Mouse (Mus musculus): ENCODE data around the gene Rnase2a. TPM values are rescaled to one million over a fixed set of nuclear protein-coding genes. Genes with fewer than 3 reads are reported as not detected.
"Not testable (repeated sequence)": the region's sequence is repeated elsewhere in the genome, so short reads cannot be mapped to it uniquely, and the experiment has no call there.

Rnase2a gene
- total RNA-seq (2021), result not detected

DNA sequence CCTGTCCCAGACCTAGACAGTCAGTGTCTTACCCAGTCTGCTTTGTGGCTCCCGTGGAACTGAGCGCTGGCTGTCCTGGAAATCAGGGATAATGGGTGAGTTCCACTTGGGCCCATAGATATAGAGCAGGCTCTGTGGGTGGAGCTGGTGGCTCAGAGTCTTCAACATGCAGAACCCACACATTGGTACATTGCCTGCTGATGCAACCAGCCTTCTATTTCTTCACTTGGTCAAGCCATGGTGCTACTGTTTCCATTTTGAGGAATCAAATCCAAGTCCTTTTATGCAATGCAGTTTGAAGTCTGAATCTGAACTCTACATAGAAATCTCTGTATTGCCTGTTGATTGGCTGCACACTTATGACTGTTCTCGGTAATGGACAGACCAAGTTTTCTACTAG lies at the start of gene Rnase2a:
TSS of gene Rnase2a (minus strand) at position 72 of the 400 bp plus-strand sequence.
- no peak for DNase-seq
- intact Hi-C loops (cut with DNase I), result no loop called here

DNA sequence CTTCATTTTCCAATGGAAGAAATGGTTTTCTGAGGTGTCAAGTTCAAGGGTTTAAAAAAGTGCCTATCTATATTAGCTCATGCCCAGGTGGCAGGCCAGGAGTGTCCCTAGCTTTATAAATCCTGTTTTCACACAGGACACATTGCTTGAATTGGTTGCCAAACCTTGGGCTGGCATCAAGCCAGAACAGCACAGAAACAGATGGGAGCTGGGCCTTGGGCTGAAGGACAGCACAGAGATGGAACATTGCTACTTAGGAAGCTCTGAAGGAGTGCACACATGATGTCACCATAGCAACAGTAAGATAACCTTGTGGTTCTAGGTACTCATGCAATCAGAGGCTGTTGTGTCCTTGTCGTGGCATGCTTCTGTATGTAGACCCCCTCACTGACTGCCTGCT lies 35.6 kb upstream of the Rnase2a start:
- intact Hi-C loops (cut with DNase I), result no loop called here
- peak; percentile 69 for DNase-seq

DNA sequence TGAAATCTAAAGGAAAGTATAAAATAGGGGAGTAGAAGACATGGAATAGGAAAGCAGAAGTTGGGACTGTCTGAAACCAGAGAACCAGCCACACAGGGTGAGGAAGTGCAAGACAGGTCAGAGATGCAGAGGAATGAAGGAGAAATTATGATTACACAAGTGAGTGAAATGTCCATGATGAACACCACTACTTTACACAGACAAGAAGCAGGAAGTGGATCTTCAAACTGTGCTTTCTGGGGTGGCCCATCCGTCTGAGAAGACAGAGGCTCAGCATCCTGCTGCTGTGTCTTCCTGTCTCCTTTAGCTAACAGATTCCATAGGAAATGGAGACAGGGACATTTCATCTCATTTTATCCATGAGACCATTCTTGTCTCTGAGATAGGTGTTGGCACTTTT lies 22.6 kb upstream of the Rnase2a start:
- DNase-seq; intact Hi-C loops (cut with DNase I): not testable (repeated sequence)

GRCm38 (mm10) chr14:51268677-51269076 lies 12.8 kb upstream of the Rnase2a start:
- intact Hi-C loops (cut with DNase I), result no loop called here
- DNase-seq, result no peak

DNA sequence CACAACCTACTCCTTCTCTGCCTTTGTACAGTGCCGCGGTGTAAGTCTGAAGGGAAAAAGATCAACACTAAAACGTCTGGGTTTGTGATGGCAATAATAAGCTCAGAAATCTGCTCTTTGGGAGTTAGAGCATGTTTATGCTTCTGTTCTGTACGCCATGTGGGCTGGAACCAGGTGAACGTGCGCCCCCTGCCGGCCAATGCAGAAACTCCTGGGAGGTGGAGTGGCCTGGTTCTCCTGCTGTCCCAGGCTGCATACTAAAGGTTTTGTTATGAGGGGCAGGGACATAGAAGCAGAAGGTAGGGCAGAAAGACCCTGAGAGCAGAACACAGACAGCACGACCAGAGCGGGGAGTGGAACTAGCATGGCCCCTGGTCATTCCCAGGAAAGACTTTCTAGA lies 10.2 kb upstream of the Rnase2a start:
- peak; percentile 77 for DNase-seq
- intact Hi-C loops (cut with DNase I), result loop anchor here (2.0 kb wide), 1 partner anchor 19 kb away; no protein-coding TSS in a partner anchor

- no peak for DNase-seq
- intact Hi-C loops (cut with DNase I), result loop anchor here (2.0 kb wide), 1 partner anchor 19 kb away; no protein-coding TSS in a partner anchor
Measured at GRCm38 (mm10) chr14:51265667-51266066, 9.8 kb upstream of the Rnase2a start.

DNA sequence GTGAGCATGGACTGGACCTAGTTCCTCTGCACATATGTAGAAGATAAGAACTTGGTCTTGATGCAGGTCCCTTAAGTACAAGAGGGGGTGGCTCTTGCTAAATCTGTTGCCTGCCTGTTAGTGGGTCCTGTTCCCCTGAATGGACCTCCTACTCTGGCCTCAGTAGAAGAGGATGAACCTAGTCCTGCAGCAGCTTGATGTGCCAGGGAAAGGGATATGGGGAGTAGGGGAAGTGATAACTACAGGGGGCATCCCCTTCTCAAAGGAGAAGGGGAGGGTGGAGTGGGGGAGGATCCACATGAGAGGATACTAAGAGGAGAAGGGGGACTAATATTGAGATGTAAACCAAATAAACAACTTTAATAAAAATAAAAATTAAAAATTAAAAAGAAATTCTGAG lies 6.5 kb upstream of the Rnase2a start:
- DNase-seq, result no peak
- intact Hi-C loops (cut with DNase I), result no loop called here

DNA sequence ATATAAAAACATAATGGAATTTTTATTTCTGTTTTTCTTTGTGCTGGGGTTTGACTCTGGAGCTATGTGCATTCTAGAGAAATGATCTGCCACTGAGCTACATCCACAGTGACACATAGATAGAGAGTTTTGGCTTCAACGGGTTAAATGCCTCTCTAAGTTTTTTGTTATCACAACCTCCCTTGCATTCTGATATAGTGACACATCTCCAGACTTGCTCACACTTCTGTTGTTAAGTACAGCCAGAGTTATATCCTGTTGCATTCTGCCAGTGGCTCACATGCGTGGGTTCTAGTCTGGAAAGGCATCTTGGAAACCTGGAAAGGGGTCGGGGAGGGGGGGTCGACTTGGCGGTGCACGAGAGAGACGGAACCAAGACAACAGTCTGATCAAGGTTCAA lies 3.8 kb upstream of the Rnase2a start:
- intact Hi-C loops (cut with DNase I), result no loop called here

DNA sequence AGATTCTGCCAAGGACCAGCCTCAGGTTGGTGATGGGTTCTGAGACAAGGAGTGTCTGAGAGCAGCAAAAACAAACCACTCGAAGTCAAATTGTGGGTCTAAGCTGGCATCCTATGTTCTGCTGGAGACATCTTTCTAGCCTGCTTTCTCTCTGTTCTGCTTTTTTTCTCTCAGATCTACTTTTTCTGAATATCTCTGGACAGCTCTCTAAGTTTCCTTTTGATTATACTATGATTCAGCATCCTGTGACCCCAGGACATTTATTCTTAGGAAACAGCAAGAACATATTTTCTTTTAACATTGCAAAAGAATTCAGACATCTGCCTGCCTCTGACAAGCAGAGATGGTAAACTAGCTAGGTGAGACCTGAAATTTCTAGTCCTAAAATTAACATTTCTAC lies 2.3 kb downstream of the Rnase2a start:
- no peak for DNase-seq
- intact Hi-C loops (cut with DNase I), result no loop called here

More for the DNA sequence above, 3.8 kb upstream of the Rnase2a start:
- DNase-seq, result no peak

DNA sequence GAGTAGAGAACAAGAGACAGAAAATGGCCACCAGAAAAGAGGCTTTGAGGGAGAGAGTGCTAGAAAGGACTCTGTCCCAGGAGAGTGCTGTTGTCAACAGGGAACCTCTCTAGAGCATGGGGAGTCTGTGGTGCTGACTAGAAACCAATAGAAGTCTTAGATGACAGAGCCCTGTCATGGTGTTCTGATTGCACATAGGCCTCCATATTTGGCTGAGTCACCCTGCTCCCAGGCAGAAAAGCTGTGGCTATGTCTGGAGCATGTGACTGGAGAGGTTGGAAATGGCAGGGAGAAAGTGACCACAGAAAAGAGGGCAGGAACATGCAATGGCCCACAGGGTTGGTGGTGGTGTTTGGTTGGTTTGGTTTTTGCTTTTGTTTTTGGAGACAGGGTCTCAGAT lies 3.7 kb downstream of the Rnase2a start:
- intact Hi-C loops (cut with DNase I); DNase-seq: not testable (repeated sequence)

GRCm38 (mm10) chr14:51250348-51250747 lies 5.6 kb downstream of the Rnase2a start:
- intact Hi-C loops (cut with DNase I), result no loop called here
- DNase-seq, result no peak

- DNase-seq, result no peak
- intact Hi-C loops (cut with DNase I), result loop anchor here (10.0 kb wide), 1 partner anchor 143 kb away; no protein-coding TSS in a partner anchor
Measured at GRCm38 (mm10) chr14:51247736-51248135, 8.2 kb downstream of the Rnase2a start.

GRCm38 (mm10) chr14:51240899-51241298 lies 15.0 kb downstream of the Rnase2a start:
- intact Hi-C loops (cut with DNase I), result loop anchor here (10.0 kb wide), 1 partner anchor 136 kb away; no protein-coding TSS in a partner anchor
- peak; percentile 29 for DNase-seq

DNA sequence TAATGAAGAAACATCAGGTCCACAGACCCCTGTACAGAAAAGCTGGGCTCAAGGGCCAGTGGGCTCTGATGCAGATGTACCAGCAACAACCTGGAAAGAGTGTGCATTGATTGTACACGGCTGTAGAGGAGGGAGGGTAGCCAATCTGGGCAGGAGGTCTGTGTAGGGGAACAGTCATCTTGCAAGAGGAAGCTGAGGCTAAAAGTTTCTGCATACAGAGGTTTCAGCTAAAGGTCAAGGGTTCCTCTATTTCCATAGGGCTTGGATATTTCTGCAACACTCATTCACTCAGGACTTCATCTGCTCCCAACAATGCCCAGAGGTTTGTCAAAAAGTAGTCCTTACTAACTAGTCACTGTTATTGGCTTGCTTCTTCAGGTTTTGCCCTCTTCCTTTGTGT lies 18.4 kb downstream of the Rnase2a start:
- intact Hi-C loops (cut with DNase I); DNase-seq: not testable (repeated sequence)

GRCm38 (mm10) chr14:51229657-51230056 lies 26.3 kb downstream of the Rnase2a start:
- intact Hi-C loops (cut with DNase I); DNase-seq: not testable (repeated sequence)

DNA sequence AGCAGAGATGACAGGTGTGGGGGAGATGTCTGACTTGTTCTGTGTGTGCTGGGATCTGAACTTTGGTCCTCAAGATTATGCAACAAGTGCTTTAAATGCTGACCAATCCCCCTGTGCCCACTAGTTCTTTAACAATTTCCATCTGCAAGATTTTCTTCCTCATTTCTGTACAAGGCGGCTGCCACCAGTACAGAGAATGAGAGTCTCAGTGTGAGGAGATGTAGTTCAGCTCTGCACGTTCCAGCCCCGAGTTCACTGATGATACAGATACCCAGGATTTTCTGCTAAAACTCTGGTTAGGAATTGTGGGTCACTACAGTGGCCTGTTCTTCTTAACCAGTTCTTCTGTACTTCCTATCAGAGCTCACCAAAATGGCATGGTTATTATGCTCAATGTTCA lies 35.8 kb downstream of the Rnase2a start:
- DNase-seq; intact Hi-C loops (cut with DNase I): not testable (repeated sequence)

Other genes with a start within 250 kb of the Rnase2a start
- under 1 TPM in 1 of 2 experiments, not detected in 1; 0.24 TPM for gene Rnase10, start 248.4 kb downstream of the Rnase2a start, total RNA-seq (2021)
- gene Rnase9, start 214.2 kb downstream of the Rnase2a start, total RNA-seq (2021), result not detected
- not detected for gene Rnase11, start 205.9 kb downstream of the Rnase2a start, total RNA-seq (2021)
- gene Rnase12, start 198.5 kb downstream of the Rnase2a start, total RNA-seq (2021), result not detected
- gene Olfr750, start 181.7 kb downstream of the Rnase2a start, total RNA-seq (2021), result not detected
- gene Rnase4, start 165.0 kb downstream of the Rnase2a start, total RNA-seq (2021), result 10 to 100 TPM; 10.3 to 11.0 TPM
- gene Ang, start 165.0 kb downstream of the Rnase2a start, total RNA-seq (2021), result 1 to 10 TPM; 2.1 TPM
- gene Eddm3b, start 141.7 kb downstream of the Rnase2a start, total RNA-seq (2021), result not detected
- under 1 TPM in 1 of 2 experiments, not detected in 1; 0.32 TPM for gene Rnase6, start 132.2 kb downstream of the Rnase2a start, total RNA-seq (2021)
- under 1 TPM in 1 of 2 experiments, not detected in 1; 0.48 TPM for gene Rnase1, start 109.3 kb downstream of the Rnase2a start, total RNA-seq (2021)
- gene Rnase2b, start 93.9 kb downstream of the Rnase2a start, total RNA-seq (2021), result not detected
- gene Ang2, start 57.0 kb downstream of the Rnase2a start, total RNA-seq (2021), result not detected
- gene Ear14, start 52.7 kb downstream of the Rnase2a start, total RNA-seq (2021), result not detected
- gene Gm7247, start 105.6 kb upstream of the Rnase2a start, total RNA-seq (2021), result not detected
- not detected for gene Vmn2r88, start 154.7 kb upstream of the Rnase2a start, total RNA-seq (2021)
- gene Vmn2r89, start 195.7 kb upstream of the Rnase2a start, total RNA-seq (2021), result not detected